Mouse (Mus musculus) urinary bladder, postnatal 14 days (tissue): ENCODE results near the gene Kat6b.

Source experiments
- DNase-seq: peaks from one replicate; pipeline ENCODE4 v3.0.0; 2021; ENCODE audit warnings: low spot score

Kat6b gene

DNA sequence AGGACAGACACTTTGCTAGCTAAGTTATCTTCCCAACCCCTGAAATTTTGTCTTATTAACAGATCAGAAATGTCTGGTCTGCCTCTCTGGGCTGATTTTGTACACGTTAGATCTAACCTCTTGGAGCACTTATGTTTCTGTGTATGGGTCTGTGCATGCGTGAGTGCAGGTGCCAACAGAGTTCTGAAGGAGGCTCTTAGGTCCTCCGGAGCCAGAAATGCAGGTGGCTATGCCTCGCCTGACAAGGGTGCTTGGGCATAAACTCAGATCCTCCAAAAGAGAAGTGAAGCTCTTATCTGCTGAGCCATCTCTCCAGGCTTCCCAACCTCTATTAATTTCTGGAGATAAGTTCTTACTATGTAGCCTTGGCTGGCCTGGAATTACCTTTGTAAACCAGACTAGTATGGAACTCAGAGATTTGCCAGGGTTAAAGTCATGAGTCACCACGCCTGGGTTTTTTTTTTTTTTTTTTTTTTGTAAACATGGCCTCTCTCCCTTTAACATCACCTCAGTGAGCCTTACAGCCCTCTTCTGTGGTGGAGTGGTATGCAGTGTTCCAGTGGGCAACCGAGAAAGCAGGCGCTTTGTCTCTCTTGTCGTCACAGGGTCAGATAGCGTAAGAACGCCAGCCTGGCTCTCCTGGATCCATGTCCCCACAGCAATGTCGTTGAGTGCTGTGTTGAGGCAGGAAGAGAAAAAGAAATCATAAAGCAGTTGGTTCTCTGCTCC lies 79.4 kb downstream of the Kat6b start:
- no peak for DNase-seq

DNA sequence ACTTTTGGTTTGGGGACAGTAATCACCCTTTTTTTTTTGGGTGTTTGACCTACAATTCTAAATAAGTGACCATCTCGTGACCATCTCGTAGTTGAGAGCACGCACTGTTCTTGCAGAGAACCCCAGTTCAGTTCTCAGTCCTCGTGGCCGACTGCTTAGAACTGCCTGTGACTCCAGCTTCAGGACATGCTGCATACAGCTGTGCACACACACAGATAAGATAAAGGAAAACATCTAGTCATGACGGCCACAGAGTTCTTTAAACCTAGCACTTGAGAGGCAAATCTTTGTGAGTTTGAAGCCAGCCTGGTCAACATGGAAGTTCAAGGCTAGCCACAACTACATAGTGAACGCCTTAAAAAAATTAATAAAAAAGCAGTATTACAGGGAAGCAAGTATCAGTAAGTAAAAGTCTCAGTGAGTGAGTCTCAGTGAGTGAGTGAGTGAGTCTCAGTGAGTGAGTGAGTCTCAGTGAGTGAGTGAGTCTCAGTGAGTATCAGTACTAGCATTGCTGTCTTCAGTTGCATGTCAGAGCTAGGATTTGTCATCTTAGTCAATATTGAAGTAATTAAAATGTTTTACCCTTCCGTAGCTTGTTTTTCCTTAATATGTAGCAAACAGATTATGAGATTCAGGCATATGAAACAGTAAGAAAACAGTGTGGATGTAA lies 80.3 kb downstream of the Kat6b start:
- no peak for DNase-seq

DNA sequence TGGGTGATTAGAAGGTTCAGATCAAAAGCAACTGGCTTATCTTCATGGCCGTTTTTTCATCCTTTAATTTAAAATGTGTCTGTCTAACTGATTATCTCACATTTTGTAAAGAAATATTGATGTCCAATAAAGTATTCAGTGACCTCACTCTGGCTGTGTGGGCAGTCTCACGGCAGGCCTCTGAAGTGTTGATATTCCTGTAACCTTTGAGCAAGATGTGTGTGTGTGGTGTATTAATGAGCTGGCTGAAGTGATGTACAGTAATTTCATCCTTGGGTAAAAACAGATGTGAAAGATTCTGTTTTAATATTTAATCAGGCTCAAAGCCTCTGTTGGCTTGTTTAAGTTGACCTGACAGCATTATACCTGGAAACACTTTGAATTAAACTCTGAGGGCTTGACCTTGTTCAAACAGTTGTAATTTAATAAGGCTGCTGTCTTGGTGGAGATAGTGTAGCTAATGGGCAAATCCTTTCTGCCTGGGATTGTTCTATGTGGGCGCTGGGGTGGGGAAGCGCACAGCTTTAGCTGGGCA lies 82.4 kb downstream of the Kat6b start:
- DNase-seq, result no peak

DNA sequence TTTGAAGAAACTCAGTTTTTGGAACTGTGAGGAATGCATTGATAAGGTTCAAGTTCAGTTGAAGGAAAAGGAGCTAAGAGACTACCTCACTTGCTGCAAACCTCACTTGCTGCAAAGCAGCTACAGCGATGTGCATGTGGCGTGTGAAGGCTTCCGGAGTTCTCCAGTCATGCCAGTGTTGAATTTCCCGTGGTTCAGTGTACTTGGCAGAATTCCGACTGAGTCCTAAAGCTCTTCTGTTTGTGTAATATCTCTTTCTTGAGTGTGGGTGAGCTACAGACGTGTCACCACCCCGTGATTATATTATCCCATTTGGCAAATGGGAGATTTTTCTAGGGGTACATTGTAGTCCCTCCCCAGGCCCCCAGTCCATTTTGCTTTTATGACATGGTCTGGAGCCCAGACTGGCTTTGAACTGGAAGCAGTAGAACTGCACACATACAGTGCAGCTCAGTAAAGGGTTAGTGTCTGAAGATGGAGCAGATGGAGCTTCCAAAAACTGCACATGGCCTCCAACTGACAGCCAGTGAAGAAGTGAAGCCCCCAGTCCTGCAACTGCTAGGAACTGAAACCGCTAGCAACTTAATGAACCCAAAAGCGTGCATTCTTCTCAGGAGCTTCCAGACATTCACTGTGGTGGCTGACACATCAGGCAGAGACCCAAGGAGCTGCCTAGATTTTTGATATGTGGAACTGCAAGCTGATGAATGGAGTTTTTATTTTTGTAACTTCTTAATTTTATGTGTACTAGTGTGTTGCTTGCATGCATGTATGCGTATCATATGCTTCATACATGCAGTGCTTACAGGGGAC lies 84.5 kb downstream of the Kat6b start:
- DNase-seq, result no peak

DNA sequence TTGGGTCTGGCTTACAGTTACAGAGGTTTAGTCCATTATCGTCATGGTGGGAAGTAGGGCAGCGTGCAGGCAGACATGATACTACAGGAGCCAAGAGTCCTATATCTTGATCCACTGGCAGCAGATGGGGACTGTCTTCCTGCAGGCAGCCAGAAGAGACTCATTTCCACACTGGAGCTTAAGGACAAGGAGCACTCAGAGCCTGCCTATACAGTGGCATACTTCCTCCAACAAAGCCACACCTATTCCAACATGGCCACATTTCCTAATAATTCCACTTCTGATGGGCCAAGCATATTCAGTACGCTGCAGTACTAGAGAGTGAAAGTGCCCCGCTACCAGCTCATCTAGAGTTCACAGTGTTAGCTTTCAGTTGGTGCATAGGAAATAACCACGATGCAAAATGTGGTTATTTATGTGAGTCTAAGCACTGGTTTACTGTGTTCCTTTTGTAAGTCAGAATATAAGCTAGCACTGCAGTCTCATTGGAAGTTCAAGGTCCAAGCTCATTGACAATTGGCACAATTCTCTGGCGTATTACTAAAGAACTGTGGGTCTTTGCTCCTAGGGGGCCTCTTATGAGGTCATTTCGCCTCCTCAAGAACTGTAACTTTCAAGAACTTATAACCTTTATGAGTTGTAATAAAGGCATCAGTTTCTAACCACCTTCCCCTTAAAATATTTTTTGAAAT lies 86.2 kb downstream of the Kat6b start:
- no peak for DNase-seq

DNA sequence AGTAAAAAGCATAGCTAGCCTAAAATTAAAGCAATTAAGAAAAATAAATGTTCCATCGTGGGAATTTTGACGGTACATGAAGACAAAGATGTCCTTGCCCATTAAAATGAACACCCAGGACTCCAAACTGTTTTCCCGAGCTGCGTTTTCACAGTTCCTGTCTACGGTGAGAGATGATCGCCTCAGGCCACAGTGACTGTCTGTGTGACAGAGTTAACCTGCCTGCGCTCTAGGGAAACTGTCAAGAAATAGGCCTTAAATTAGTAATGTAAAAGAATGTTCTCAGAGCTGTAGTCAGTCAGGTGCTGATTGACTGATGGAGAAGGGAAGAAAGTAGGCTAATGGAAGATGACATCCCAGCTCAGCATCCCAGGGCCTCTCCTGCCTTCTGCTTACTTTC lies 87.6 kb downstream of the Kat6b start:
- DNase-seq, result no peak

DNA sequence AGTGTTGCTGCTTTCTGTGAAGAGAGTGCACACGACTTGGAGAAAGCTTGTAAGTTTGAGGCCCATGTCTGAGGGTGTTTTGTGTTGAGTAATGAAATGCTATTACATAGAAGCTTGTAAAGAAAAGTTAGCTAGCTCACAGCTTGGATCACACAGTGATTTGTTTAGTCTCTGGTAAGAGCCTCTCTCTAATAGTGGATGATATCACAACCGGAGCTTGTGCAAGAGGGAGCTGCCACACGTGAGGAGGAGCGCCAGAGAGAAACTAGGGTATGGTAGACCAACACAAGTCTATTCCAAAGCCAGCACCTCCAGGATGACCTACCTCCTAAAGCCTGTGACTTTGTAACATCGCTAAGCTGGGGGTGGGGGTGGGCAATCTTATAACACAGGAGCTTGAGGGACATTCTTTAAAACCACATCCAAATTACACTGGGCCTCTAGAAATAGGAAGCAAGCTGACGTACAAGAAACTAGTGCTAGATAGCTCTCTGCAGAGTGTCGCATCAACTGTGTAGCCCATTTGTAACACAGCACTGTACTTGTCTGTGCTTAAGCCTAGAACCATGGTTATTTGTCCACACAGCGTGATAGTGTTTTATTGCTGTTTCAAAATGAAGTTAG lies 93.6 kb downstream of the Kat6b start:
- no peak for DNase-seq

DNA sequence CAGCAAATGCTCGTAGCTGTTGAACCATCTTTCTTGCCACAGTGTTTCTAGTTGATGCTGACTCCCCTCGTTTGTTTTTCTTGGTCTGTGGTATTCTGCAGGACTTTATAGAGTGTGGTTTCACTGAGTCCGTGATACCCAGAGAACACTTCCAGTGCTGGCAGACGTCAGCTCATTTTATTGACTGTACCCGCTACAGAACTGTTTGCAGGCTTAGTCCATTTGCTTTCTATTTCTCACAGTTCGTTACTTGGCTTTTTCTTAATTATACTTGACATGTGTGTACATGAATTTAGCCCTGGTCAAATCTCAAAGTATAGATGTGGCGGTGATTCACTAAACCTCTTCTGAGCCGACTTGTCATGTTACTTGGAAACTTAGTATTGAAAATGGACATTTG lies 95.6 kb downstream of the Kat6b start:
- no peak for DNase-seq

DNA sequence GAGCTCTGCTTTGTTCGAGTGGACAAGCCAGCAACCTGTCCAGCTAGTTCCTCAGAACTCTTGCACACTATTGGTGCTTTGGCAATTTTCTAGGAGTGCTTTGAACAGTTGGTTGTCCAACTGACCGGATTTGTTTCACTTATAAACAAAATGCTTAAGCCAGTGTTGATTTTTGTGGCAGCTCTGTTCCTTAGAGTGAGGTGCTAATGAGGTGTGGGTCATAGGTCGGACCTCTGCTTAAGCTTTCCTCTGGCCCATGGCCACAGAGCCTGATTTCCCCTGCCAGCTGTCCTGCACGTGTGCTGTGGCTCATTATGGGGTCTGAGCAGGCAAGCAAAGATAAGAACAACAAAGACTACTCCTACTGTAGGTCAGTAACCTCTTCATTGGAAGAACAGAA lies 100.0 kb downstream of the Kat6b start:
- DNase-seq, result no peak

DNA sequence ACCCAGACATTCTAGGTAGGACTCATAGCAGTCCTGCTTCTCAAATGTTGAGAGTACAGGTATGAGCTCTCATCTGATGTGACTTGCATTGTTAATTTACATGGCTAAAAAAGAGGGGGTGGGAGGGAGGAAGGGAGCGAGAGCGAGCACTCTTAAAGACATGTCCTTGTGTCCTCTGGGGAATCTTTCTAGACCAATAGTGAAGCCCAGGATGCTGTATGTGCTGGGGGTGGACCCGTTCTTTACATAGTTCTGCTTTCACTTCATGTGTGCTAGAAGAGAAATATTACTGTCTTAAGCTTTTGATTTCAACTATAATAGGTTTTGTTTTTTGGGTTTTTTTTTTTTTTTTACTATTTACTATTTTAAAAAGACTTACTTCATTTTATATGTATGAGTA lies 101.1 kb downstream of the Kat6b start:
- no peak for DNase-seq

DNA sequence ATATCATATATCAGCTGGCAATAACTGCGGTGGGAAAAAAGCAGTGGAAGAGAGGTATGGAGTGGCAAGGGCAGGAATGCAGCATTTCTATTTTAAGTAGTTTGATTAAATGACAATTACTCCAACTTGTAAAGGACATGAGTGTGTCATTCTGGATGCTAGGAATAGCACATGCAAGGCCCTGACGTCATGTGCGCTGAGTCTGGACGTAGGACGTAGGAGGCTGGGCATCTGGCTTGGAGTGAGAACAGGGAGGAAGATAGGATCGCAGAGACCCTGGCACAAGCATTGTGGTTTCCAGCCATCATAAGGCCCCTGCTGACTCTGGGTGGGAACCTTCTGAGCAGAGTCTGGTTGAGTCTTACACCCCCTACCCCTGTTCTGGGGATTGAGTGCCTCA lies 101.8 kb downstream of the Kat6b start:
- DNase-seq, result no peak

DNA sequence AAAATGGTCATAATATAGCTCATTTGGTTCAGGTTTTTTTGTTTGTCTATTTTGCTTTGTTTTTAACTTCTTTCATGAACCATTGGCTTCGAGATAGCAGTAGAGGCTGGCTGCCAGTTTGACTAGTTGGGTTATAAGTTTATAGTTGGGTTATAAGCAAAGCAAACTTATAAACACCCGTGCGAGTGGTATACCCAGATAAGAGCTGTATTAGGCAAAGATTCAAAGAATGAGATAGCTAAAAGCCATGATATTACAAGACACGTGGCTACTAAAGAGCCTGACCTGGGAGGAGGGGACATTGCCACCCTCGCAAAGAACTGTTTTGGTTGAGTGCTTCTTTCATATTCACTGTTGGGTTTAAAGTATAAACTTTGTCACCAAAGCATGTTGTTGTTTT lies 102.6 kb downstream of the Kat6b start:
- no peak for DNase-seq

DNA sequence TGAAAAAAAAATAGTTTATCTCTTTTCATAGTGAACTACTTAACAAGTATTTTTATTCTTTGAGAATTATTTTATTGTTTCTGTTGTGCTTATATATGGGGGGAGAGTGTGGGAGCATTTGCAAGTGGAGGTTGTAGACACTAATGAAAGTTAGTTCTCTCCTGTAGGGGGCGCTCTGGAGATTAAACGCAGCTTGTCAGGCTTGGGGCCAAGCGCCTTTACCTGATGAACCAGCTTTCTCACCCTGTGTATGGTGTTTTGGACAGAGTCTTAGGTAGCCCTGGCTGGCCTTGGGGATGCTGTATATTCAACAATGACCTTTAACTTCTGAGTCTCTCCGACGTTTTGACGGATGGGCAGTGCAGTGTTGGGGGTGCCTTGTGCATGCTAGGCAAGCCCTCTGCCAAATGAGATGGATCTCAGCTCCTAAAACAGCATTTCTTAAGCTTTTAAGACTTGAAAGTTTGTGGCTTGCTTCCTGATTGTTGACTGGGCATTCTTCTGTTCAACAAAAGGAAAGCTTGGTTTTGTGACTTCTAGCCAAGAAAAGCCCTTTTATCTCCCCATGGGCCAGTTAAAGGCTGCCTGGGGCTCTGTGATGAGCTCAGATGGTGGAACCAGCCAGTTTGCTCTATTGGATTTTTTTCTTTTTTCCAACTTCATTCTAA lies 103.4 kb downstream of the Kat6b start:
- no peak for DNase-seq

DNA sequence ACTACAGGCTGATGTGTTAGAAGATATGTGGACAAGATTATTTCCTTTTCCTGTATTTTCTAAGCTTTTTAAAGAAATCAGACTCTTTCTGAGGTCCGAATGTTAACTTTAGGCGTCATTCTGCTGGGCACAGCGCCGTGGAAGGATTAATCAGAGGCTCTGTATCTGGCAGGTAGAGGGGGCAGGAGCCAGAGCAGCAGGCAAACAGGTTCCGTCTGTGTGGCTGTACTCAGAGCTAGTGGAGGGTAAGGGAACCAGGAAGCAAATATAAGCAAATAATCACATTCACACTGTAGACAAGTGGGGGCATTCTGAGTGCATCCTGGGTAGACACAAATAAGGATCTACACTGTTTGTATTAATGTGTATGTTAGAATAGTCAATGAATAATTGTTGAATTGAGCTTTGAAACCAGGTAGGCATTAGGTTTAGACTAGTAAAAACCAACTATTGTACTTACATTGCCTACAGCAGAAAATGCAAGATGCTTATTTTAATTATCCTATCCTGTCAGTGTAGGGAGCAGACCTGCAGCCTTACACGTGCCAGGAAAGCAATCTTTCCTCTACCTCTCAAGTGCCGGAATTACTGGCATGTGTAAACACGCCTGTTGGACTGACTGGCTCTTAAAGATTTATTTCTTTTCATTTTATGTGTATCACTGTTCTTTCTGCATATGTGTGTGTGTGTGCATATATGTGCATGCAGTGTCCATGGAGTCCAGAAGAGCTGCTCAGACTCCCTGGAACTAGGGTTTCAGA lies 104.4 kb downstream of the Kat6b start:
- no peak for DNase-seq

DNA sequence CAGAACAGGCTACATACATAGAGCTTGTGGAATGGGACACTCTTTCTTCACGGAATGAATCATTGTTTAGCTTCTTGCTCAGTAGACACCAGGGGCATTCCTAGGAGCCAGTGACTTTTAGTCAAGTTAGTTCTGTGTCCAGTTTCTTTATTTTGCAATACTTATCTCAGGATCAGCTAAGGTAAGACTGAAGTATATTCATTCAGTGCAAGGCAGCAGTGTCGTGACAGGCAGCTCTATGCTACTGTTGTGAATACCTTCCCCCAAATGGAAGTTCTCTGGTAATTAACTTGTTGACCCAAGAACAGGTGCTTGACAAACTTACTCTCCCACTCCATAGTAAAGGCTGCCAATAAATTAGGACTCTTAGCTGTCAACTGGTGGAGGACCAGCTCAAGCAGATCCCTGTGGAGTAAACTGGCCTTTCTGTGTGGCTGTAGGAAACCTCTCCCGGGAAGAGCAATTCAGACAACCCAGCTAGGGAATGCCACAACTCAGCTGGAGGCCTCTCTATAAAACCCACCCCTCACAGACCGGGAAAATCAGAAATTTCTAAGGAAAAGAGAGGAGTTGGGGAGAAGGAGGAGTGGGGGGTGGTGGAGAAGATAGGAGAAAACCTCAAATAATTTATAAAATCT lies 105.4 kb downstream of the Kat6b start:
- DNase-seq, result no peak

DNA sequence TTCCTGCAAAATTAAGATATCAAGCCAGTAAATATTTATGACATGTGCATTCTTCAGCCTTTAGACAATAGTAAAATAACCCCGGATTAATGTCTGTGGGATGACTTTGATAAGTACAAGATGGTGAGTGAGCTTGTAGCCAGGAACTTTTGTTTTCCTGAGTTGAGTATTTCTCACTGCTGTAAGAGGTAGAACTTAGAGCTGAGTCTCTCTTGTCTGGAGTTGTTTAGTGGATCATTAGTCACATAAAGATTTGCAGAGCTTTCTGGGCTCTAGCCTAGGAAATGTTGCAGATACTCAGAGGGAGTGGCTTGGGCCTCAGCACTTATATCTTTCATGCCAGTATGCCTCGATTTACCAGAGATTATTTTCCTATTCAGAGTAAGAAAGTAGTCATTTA lies 106.7 kb downstream of the Kat6b start:
- no peak for DNase-seq

DNA sequence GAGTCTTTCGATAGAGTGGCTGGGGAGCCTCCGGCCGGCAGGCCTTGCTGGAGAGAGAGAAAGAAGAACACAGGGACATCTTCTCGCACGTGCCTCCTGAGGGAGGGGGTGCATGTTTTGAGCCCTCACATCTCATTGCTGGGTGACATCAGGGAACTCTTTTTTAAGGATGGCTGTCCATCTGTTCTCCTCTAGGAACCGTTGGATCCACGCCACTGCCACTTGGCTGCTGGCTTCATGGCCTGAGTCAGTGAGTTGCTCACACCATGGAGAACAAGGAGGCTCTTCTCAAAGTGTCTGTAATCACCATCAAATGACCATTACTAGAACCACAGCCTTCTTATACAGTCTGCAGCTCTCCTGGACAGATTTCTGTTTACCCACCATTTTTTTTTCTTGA lies 108.4 kb downstream of the Kat6b start:
- no peak for DNase-seq

DNA sequence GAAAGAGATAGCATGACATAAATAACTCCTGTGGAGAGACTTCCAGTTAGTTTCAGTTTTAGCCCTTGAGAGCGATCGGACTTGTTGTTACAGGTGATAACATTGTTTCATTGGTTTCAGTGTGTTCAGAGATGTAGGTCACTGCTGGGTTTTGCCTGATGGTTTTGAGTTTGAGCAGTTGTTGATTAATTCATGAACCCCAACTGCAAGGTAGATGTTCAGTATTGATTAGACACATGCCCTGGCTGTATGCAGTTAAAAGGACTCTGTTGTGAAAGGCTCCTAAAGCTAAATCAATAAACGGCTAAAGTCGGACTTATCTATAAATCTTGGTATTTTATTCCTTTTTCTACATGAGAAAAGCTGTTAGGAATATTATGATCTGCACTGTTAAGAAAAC lies 109.0 kb downstream of the Kat6b start:
- no peak for DNase-seq

DNA sequence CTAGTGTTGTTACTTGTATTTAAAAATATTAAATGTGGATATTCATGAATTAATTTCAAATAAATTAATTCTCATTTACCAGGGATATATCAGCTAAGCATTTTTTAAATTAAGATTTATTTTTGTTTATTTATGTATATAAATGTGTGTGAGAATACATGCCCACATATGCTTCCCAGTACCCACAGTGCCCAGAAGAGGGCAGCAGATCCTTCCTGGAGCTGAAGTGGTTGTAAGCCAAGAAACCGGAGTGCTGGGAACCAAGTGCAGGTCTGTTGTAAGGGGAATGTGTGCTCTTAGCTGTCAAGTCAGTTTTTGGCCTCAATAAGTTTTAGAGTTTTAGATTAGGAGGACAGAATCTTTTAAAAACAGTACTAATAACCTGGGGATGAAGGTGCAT lies 110.9 kb downstream of the Kat6b start:
- no peak for DNase-seq
